Mouse (Mus musculus) heart, adult 2 months (tissue): ENCODE measurements around the gene Tspan3.

ENCODE experiments used
- CTCF ChIP-seq: fragments of 200-600 bp; IDR thresholded peaks from 2 replicates; pipeline ENCODE4 v1.8.1; 2022; ENCODE audit warnings: antibody characterized with exemption, mild to moderate bottlenecking, moderate library complexity
- POLR2A ChIP-seq: fragments of 200-500 bp; IDR thresholded peaks from 2 replicates; pipeline ENCODE4 v1.6.1; 2011; ENCODE audit warnings: mild to moderate bottlenecking, low read depth, low read length, control low read depth; ENCODE audit not compliant: insufficient read depth

DNA sequence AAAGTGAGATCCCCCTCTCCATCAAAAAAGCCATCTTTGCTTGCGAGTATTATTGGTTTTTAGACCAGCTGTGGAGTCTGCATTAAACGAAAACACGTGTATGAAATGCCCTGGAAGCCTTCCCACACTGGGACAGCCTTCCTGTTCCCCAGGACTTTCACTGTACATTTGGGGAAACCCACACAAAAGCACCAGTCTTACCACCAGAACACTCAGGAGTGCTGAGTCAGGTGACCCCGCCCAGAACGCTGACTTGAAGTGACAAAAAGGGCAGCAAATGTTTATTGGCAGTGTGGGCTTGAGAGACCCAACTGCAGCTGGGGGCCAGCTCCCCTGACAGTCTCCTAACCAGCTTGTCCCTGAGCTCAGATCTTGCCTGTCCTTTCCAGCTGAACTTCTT, 884 bp upstream of the Tspan3 start:
- no peak for TF ChIP-seq CTCF
- TF ChIP-seq POLR2A, result no peak
